Mouse (Mus musculus) limb, embryonic 10.5 days (tissue): ENCODE data around the gene Gm49373. TPM values are rescaled to one million over a fixed set of nuclear protein-coding genes. Genes with fewer than 3 reads are reported as not detected.

Source experiments
- DNase-seq: peaks from one replicate; pipeline ENCODE4 v3.0.0-alpha.2; 2017; ENCODE audit warnings: low spot score
- H3K27ac ChIP-seq: fragments of 300-500 bp; sonication (generic); 2 replicates; pipeline ENCODE4 v1.5.1; 2016; ENCODE audit warnings: mild to moderate bottlenecking
- H3K27me3 ChIP-seq: fragments of 300-500 bp; sonication (generic); 2 replicates; pipeline ENCODE4 v1.6.1; 2016; ENCODE audit warnings: low read depth, mild to moderate bottlenecking; ENCODE audit not compliant: poor library complexity, severe bottlenecking
- H3K36me3 ChIP-seq: fragments of 300-500 bp; sonication (generic); 2 replicates; pipeline ENCODE4 v1.6.1; 2016; ENCODE audit warnings: mild to moderate bottlenecking, moderate library complexity
- H3K4me1 ChIP-seq: fragments of 300-500 bp; sonication (generic); 2 replicates; pipeline ENCODE4 v1.6.1; 2016
- H3K4me3 ChIP-seq: fragments of 300-500 bp; sonication (generic); 2 replicates; pipeline ENCODE4 v1.5.1; 2016; ENCODE audit warnings: mild to moderate bottlenecking, moderate library complexity
- H3K9me3 ChIP-seq: fragments of 300-500 bp; sonication (generic); replicated peaks from 2 replicates; pipeline ENCODE4 v1.6.1; 2016; ENCODE audit warnings: mild to moderate bottlenecking
- WGBS: fragments of 180-500 bp; shearing (Covaris S2); methylation state at CpG from one replicate; pipeline ENCODE4 v1.1.7; 2016; 5-methylcytosine and 5-hydroxymethylcytosine counted together
- polyA plus RNA-seq: library from polyadenylated mRNA; unstranded; fragments of >200 nt; fragmentation: Nextera tagmentation; extraction: Ambion mirVana; gene quantifications from 2 replicates; pipeline ENCODE4 v1.2.1, GENCODE M21; 2016

Gene Gm49373
- polyA plus RNA-seq, 1 experiment from 2014 or later = 0.81 TPM

DNA sequence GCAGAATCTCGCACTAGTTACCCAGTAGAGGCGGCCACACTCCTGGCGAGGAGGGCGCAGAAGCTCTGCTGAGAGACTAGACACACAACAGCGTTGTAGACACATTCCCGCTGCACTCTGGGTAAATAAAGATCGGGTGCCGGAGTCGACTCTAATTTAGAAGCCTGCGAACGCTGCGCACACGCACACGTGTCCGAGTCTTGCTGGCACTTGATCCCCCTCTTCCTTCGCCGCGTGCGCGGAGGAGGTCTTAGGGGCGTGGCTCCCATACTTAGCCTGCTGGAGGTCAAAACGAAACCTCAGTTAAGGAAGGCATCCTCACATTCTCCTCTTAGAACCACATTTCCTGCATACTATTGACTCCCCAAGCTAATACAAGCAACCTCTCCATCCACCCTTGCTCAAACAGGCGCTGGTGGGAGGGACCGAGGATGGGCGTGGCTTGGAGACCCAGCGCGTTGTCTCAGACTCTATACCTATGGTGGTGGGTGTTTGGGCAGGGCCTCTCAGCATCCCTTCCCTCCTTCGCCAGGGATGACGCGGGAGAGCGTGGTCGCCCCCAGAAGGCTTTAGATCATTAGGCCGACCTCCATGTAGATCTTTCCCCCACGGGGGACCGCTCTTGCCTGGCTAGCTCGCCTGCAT is 41.5 kb downstream of the Gm49373 start:
- DNase-seq = peak; percentile 73
- no peaks in the 10 kb centered on the region for H3K36me3 ChIP-seq
- no peaks in the 10 kb centered on the region for H3K9me3 ChIP-seq
- no peak overlapping the region for H3K27ac ChIP-seq
- peaks cover 69% of the 10 kb centered on the region for H3K4me1 ChIP-seq
- peak overlapping the region; percentile 56 for H3K4me3 ChIP-seq
- peaks cover 97% of the 10 kb centered on the region for H3K27me3 ChIP-seq
- WGBS = under 1% methylated on average over 36 of the region's 36 CpGs

DNA sequence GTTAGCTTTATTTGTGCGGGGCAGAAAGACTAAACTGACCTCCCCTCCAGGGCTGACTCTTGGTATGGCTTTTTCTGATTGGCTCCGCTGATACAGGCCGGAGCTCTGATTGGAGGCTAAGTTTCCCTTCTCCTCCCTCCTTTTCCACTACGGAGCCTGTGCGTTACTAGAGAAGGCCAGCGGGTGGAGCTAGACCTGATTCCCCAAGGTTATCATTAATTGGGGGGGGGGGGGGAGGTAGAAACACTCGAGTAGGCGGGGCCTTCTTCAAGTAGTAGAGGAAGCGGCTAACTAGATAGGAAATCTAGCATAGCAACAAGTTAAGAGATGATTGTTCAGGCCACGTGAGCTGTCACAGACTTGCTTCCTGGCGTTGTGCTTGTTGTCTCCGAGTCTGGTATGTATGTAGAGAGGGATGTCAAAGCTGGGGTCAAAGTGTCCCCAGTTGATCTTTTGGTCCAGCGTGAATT is 42.1 kb downstream of the Gm49373 start:
- WGBS = 1% methylated on average over 13 of the region's 13 CpGs
- Histone ChIP-seq H3K27ac (no peak overlapping the region), H3K4me3 (peak overlapping the region; percentile 56), H3K4me1 (peaks cover 65% of the 10 kb centered on the region), H3K27me3 (peaks cover 96% of the 10 kb centered on the region), H3K36me3 (no peaks in the 10 kb centered on the region), H3K9me3 (no peaks in the 10 kb centered on the region)
- peak; percentile 79 for DNase-seq

DNA sequence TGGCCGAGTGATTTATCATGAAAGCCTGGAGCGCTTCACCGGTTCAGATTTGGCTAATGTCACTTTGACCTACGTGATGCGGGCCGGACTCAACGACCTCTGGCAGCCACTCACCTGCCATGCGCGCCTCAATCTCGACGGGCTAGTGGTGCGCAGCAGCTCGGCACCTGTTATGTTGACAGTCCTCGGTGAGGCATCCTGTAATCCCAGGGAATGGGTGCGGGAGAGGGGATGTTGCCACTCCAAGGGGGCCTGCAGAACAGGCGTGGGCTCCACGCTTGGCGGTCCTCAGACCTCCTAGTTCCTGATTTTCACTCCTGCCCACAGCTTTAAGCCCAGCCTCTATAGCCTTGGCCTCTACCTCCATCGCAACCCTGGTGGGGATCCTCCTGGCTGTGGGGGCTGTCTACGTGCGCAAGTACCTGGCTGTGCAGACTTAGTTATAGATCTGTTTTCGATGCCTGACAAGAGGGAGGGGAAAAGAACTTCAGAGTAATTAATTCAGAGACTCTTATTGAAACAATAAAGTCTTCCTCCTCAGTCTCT is 42.8 kb downstream of the Gm49373 start:
- H3K4me1 ChIP-seq = peaks cover 62% of the 10 kb centered on the region
- H3K27ac ChIP-seq = no peak overlapping the region
- no peaks in the 10 kb centered on the region for H3K9me3 ChIP-seq
- H3K36me3 ChIP-seq = no peaks in the 10 kb centered on the region
- H3K4me3 ChIP-seq = peak overlapping the region; percentile 56
- peaks cover 96% of the 10 kb centered on the region for H3K27me3 ChIP-seq
- 21% methylated on average over 22 of the region's 22 CpGs for WGBS
- DNase-seq = no peak

GRCm38 (mm10) chr9:21029291-21030054 is 43.4 kb downstream of the Gm49373 start, which contains the start of gene Icam4:
TSS of gene Icam4 (plus strand) at chr9:21029373.
- H3K27me3 ChIP-seq = peaks cover 92% of the 10 kb centered on the region
- peak; percentile 86 for DNase-seq
- 2% methylated on average over 37 of the region's 37 CpGs for WGBS
- H3K27ac ChIP-seq = peak within 1 kb of the TSS; percentile 37
- peaks cover 60% of the 10 kb centered on the region for H3K4me1 ChIP-seq
- peak within 1 kb of the TSS; percentile 56 for H3K4me3 ChIP-seq
- H3K9me3 ChIP-seq = no peaks in the 10 kb centered on the region
- H3K36me3 ChIP-seq = no peaks in the 10 kb centered on the region

DNA sequence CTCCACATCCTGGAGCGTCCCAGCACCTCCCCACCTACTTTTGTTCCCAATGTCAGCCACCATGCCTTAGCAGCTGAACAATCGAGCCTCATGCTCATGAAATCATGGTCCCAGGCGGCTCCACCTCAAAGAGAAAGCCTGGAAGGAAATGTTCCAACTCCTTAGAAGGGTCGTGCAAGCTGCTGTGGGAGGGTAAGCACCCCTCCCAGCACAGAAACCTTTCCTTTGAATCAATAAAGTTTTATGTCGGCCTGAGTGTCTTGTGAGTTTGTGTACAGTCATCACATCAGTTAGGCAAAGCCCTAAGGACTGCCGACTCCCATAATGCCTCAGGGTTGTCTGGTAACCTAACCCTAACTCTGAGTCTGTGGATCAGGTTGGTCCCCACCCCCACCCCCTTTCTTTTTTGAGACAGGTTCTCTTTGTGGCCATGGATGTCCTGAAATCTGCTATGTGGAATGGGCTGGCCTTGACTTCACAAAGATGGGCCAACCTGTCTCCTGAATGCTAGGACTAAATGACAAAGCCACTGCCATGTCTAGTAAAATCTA is 44.3 kb downstream of the Gm49373 start:
- Histone ChIP-seq H3K4me1 (peaks cover 59% of the 10 kb centered on the region), H3K27me3 (peaks cover 84% of the 10 kb centered on the region), H3K36me3 (no peaks in the 10 kb centered on the region), H3K4me3 (no peak overlapping the region), H3K27ac (peak overlapping the region; percentile 37), H3K9me3 (no peaks in the 10 kb centered on the region)
- WGBS = 75% methylated on average over 6 of the region's 6 CpGs
- DNase-seq = no peak

GRCm38 (mm10) chr9:21027774-21028290 is 45.1 kb downstream of the Gm49373 start:
- 51% methylated on average over 8 of the region's 8 CpGs for WGBS
- Histone ChIP-seq H3K36me3 (no peaks in the 10 kb centered on the region), H3K4me1 (peaks cover 51% of the 10 kb centered on the region), H3K27ac (no peak overlapping the region; the same call in 1 of the 2 replicates), H3K9me3 (no peaks in the 10 kb centered on the region), H3K27me3 (peaks cover 76% of the 10 kb centered on the region), H3K4me3 (no peak overlapping the region)
- DNase-seq = no peak

- Histone ChIP-seq H3K4me1 (peaks cover 41% of the 10 kb centered on the region), H3K36me3 (no peaks in the 10 kb centered on the region), H3K9me3 (no peaks in the 10 kb centered on the region), H3K27ac (no peak overlapping the region), H3K4me3 (no peak overlapping the region), H3K27me3 (peaks cover 71% of the 10 kb centered on the region)
- DNase-seq = no peak
- 73% methylated on average over 12 of the region's 12 CpGs for WGBS
These were observed 46.0 kb downstream of the Gm49373 start for GRCm38 (mm10) chr9:21026849-21027248.

DNA sequence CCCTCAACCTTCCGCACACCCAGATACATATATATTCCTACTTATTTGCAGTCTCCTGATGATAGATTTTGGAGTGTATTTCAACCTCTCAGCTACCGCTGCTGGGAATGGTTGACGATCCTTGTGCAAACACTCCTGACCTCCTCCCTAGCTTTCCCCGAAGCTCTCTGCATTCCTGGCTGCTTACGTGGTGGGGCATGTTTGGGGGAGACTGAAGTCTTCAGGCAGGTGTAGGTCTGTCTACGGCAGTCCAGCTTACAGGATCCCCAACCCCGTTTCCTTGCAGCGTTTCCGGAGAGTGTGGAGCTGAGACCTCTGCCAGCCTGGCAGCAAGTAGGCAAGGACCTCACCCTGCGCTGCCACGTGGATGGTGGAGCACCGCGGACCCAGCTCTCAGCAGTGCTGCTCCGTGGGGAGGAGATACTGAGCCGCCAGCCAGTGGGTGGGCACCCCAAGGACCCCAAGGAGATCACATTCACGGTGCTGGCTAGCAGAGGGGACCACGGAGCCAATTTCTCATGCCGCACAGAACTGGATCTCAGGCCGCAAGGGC is 47.6 kb downstream of the Gm49373 start:
- Histone ChIP-seq H3K9me3 (no peaks in the 10 kb centered on the region), H3K27me3 (peaks cover 62% of the 10 kb centered on the region), H3K4me1 (peaks cover 26% of the 10 kb centered on the region), H3K27ac (peak overlapping the region; percentile 0; the same call in 1 of the 2 replicates), H3K4me3 (no peak overlapping the region), H3K36me3 (no peaks in the 10 kb centered on the region)
- DNase-seq = no peak
- 73% methylated on average over 19 of the region's 19 CpGs for WGBS

DNA sequence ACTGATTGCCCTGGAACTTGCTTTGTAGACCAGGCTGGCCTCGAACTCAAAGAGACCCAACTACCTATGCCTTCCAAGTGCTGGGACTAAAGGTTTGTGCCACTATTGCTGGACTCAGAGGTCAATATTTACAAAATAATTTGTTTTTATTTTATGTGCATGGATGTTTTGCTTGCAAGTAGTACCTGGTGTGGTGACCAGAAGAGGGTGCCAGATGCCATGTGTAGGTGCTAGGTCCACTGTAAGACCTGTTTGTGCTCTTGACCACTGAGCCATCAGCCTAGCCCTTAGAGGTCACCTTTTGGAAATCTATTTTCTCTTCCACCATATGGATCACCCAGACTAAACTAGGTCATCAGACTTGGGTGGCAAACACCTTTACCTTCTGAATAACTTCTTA is 50.2 kb downstream of the Gm49373 start:
- no peaks in the 10 kb centered on the region for H3K36me3 ChIP-seq
- no peak for DNase-seq
- no peaks in the 10 kb centered on the region for H3K9me3 ChIP-seq
- WGBS = 89% methylated on average over 1 of the region's 1 CpGs
- H3K27me3 ChIP-seq = peaks cover 57% of the 10 kb centered on the region
- H3K4me1 ChIP-seq = peaks cover 2% of the 10 kb centered on the region
- no peak overlapping the region for H3K4me3 ChIP-seq
- H3K27ac ChIP-seq = no peak overlapping the region

GRCm38 (mm10) chr9:21022288-21022687 is 50.6 kb downstream of the Gm49373 start:
- Histone ChIP-seq H3K4me1 (0 out of 2 replicates have a peak, but pooled peaks cover 2% of the 10 kb centered on the region), H3K27me3 (peaks cover 57% of the 10 kb centered on the region), H3K4me3 (no peak overlapping the region), H3K9me3 (no peaks in the 10 kb centered on the region), H3K27ac (no peak overlapping the region), H3K36me3 (no peaks in the 10 kb centered on the region)
- 63% methylated on average over 6 of the region's 6 CpGs for WGBS
- no peak for DNase-seq

GRCm38 (mm10) chr9:21021363-21021762 is 51.5 kb downstream of the Gm49373 start:
- 84% methylated on average over 3 of the region's 3 CpGs for WGBS
- no peak for DNase-seq
- Histone ChIP-seq H3K27ac (no peak overlapping the region), H3K9me3 (no peaks in the 10 kb centered on the region), H3K36me3 (no peaks in the 10 kb centered on the region), H3K27me3 (peaks cover 57% of the 10 kb centered on the region), H3K4me1 (peaks cover 4% of the 10 kb centered on the region; the same call in 1 of the 2 replicates), H3K4me3 (no peak overlapping the region)

- H3K27ac ChIP-seq = no peak overlapping the region
- DNase-seq = no peak
- H3K4me3 ChIP-seq = no peak overlapping the region
- 81% methylated on average over 2 of the region's 2 CpGs for WGBS
- peaks cover 20% of the 10 kb centered on the region for H3K4me1 ChIP-seq
- H3K36me3 ChIP-seq = no peaks in the 10 kb centered on the region
- peaks cover 70% of the 10 kb centered on the region for H3K27me3 ChIP-seq
- H3K9me3 ChIP-seq = no peaks in the 10 kb centered on the region
These were observed 54.3 kb downstream of the Gm49373 start for GRCm38 (mm10) chr9:21018600-21018999.
